Mouse (Mus musculus) neural tube, embryonic 15.5 days (tissue): ENCODE data around the gene Krt88. TPM values are rescaled to one million over a fixed set of nuclear protein-coding genes. Genes with fewer than 3 reads are reported as not detected.

Source experiments
- ATAC-seq: fragments of 200-750 bp; cut with Nextera tagmentation; 2 replicates; pipeline ENCODE4 v1.8.0; 2017; ENCODE audit warnings: mild to moderate bottlenecking, moderate TSS enrichment, moderate library complexity; ENCODE audit not compliant: low FRiP score
- H3K27ac ChIP-seq: fragments of 300-500 bp; sonication (generic); replicated peaks from 2 replicates; pipeline ENCODE4 v1.5.1; 2015; ENCODE audit warnings: mild to moderate bottlenecking, inconsistent platforms
- H3K27me3 ChIP-seq: fragments of 300-500 bp; sonication (generic); replicated peaks from 2 replicates; pipeline ENCODE4 v1.6.1; 2015; ENCODE audit warnings: inconsistent platforms
- H3K36me3 ChIP-seq: fragments of 300-500 bp; sonication (generic); 2 replicates; pipeline ENCODE4 v1.6.1; 2015; ENCODE audit warnings: inconsistent platforms
- H3K4me1 ChIP-seq: fragments of 300-500 bp; sonication (generic); 2 replicates; pipeline ENCODE4 v1.6.1; 2015; ENCODE audit warnings: inconsistent platforms
- H3K4me2 ChIP-seq: fragments of 300-500 bp; sonication (generic); 2 replicates; pipeline ENCODE4 v1.6.1; 2015; ENCODE audit warnings: inconsistent platforms, mild to moderate bottlenecking, moderate library complexity
- H3K4me3 ChIP-seq: fragments of 300-500 bp; sonication (generic); replicated peaks from 2 replicates; pipeline ENCODE4 v1.5.1; 2015; ENCODE audit warnings: mild to moderate bottlenecking, inconsistent platforms
- H3K9ac ChIP-seq: fragments of 300-500 bp; sonication (generic); replicated peaks from 2 replicates; pipeline ENCODE4 v1.6.1; 2015; ENCODE audit warnings: mild to moderate bottlenecking, inconsistent platforms
- H3K9me3 ChIP-seq: fragments of 300-500 bp; sonication (generic); replicated peaks from 2 replicates; pipeline ENCODE4 v1.6.1; 2016; ENCODE audit warnings: inconsistent platforms
- WGBS: fragments of 180-500 bp; shearing (Covaris S2); methylation state at CpG from one replicate; pipeline ENCODE4 v1.1.7; 2015; ENCODE audit warnings: mixed read lengths; 5-methylcytosine and 5-hydroxymethylcytosine counted together
- polyA plus RNA-seq: library from polyadenylated mRNA; unstranded; fragments of >200 nt; fragmentation: Nextera tagmentation; extraction: Ambion mirVana; gene quantifications from 2 replicates; pipeline ENCODE4 v1.2.1, GENCODE M21; 2015

The Krt88 gene
- polyA plus RNA-seq = not detected in 2 replicates

DNA sequence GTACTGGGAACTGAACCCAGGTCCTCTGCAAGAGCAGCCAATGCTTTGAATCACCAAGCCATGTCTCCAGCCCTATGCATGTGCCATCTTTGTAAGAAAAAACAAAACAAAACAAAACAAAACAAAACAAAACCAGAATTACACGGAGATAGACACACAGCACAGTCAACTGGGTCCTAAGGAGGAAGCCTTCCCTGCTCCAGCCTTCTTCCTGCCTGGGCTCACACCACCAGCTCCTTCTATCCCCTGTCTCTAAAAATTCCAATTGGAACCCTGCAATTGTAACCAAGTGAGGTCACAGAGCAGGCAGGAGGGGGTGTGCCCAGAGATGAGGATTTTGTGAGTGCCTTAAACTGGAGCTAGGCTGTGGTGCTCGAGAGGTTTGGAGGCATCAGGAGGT is at the start of gene Krt88:
Gene Krt88, plus strand, starts transcription at position 301 of the 400 bp plus-strand sequence.
- Histone ChIP-seq H3K36me3 (no peaks in the 10 kb centered on the region), H3K4me3 (no peak within 1 kb of the TSS), H3K4me1 (no peaks in the 10 kb centered on the region), H3K9ac (no peak within 1 kb of the TSS), H3K9me3 (no peaks in the 10 kb centered on the region), H3K27ac (no peak within 1 kb of the TSS), H3K27me3 (no peaks in the 10 kb centered on the region), H3K4me2 (no peak within 1 kb of the TSS)
- no peak for ATAC-seq
- WGBS = 65% methylated on average over 2 of the region's 2 CpGs

DNA sequence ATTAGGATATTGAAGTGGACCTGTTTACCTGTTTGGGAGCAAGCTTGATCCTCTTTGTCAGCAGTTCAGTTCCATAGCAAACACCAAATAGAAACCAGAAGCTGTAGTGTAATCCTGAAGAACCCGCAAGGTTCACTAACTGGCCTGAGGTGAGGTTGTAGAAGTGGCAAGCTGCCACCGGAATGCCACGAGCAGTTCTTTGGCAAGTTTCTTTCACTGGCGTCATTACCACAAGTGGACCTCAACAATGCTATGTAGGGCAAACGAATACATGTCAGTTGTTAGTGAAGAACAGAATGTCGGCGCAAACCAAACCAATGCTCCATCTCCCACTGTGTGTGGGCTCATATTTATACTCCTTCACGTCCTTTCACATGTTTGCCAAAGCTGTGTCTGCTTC is 49.3 kb upstream of the Krt88 start:
- H3K27me3 ChIP-seq = no peaks in the 10 kb centered on the region
- no peaks in the 10 kb centered on the region for H3K36me3 ChIP-seq
- 90% methylated on average over 8 of the region's 8 CpGs for WGBS
- no peak overlapping the region for H3K4me2 ChIP-seq
- H3K9me3 ChIP-seq = no peaks in the 10 kb centered on the region
- no peak overlapping the region for H3K27ac ChIP-seq
- H3K4me3 ChIP-seq = no peak overlapping the region
- no peak for ATAC-seq
- no peak overlapping the region for H3K9ac ChIP-seq
- H3K4me1 ChIP-seq = peaks cover 3% of the 10 kb centered on the region

DNA sequence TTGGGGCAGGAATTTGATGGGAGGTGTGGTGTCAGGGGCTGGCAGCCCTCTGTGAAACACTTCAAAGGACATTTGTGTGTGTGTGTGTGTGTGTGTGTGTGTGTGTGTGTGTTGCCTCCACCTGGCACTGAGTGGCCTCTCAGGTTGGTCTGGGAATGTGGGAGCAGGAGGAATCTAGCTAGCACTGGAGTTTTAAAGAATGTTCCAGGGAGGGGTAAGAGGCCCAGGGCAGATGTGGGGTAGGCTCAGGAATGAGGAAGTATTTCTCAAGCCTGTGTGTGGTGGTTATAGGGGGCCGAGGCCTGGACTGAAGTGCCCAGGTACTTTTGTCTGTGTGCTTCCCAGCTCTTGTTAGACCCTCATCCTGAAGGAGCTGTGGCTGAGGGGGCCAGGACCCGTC is 36.8 kb upstream of the Krt88 start, which contains the start of gene Krt7:
Gene Krt7, plus strand, starts transcription at position 269 of the 400 bp plus-strand sequence.
- no peak for ATAC-seq
- no peak within 1 kb of the TSS for H3K9ac ChIP-seq
- peaks cover 9% of the 10 kb centered on the region; the same call in 1 of the 2 replicates for H3K4me1 ChIP-seq
- peaks cover 28% of the 10 kb centered on the region for H3K27me3 ChIP-seq
- H3K9me3 ChIP-seq = no peaks in the 10 kb centered on the region
- H3K4me2 ChIP-seq = no peak within 1 kb of the TSS
- H3K4me3 ChIP-seq = no peak within 1 kb of the TSS
- no peaks in the 10 kb centered on the region for H3K36me3 ChIP-seq
- 50% methylated on average over 2 of the region's 2 CpGs for WGBS
- H3K27ac ChIP-seq = no peak within 1 kb of the TSS

- Histone ChIP-seq H3K27me3 (peaks cover 28% of the 10 kb centered on the region), H3K36me3 (no peaks in the 10 kb centered on the region), H3K4me2 (no peak overlapping the region), H3K4me3 (no peak overlapping the region), H3K27ac (no peak overlapping the region), H3K9me3 (no peaks in the 10 kb centered on the region), H3K9ac (no peak overlapping the region), H3K4me1 (peaks cover 9% of the 10 kb centered on the region; the same call in 1 of the 2 replicates)
- ATAC-seq = no peak
- whole genome bisulfite sequencing = 22% methylated on average over 31 of the region's 31 CpGs
Observed at GRCm38 (mm10) chr15:101412188-101412587, 35.4 kb upstream of the Krt88 start.

DNA sequence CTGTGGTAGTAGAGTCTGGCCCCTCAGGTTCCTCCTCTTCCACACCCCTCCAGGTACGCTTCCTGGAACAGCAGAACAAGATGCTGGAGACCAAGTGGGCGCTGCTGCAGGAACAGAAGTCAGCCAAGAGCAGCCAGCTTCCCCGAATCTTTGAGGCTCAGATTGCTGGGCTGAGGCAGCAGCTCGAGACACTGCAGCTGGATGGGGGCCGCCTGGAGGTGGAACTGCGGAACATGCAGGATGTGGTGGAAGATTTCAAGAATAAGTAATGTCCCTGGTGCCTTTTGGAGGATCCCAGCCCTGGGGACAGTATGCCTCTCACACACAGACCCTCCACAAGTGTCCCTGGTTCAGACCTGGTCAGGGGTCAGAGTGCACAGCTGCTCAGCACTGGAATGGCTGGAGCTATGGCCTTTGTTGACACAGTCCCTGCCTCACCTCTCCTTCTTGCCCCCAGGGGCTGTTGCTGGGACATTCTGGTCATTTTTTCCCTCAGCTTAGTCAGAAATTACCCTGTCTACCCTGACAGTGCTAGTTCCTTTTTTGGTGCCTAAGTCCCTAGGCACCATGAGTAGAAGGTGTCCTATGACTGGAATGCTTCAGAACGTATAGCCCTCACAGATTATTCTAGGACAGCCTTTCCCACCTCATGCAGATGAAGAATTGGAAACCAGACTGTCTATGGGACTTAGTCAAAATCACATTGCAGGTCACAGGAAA is 33.5 kb upstream of the Krt88 start:
- Histone ChIP-seq H3K4me3 (no peak overlapping the region), H3K27me3 (peaks cover 28% of the 10 kb centered on the region), H3K9ac (no peak overlapping the region), H3K27ac (no peak overlapping the region), H3K9me3 (no peaks in the 10 kb centered on the region), H3K36me3 (no peaks in the 10 kb centered on the region), H3K4me1 (peaks cover 9% of the 10 kb centered on the region; the same call in 1 of the 2 replicates), H3K4me2 (no peak overlapping the region)
- 62% methylated on average over 7 of the region's 7 CpGs for WGBS
- ATAC-seq = no peak

GRCm38 (mm10) chr15:101414807-101415565 is 32.6 kb upstream of the Krt88 start:
- H3K27me3 ChIP-seq = peaks cover 28% of the 10 kb centered on the region
- H3K27ac ChIP-seq = no peak overlapping the region
- 49% methylated on average over 11 of the region's 11 CpGs for WGBS
- no peak overlapping the region for H3K4me2 ChIP-seq
- H3K9ac ChIP-seq = no peak overlapping the region
- no peak overlapping the region for H3K4me3 ChIP-seq
- no peaks in the 10 kb centered on the region for H3K9me3 ChIP-seq
- peaks cover 9% of the 10 kb centered on the region; the same call in 1 of the 2 replicates for H3K4me1 ChIP-seq
- H3K36me3 ChIP-seq = no peaks in the 10 kb centered on the region
- no peak for ATAC-seq

- Histone ChIP-seq H3K4me2 (no peak overlapping the region), H3K9ac (no peak overlapping the region), H3K27ac (no peak overlapping the region), H3K27me3 (0 out of 2 replicates have a peak, but pooled peaks cover under 1% of the 10 kb centered on the region), H3K4me1 (peaks cover 9% of the 10 kb centered on the region; the same call in 1 of the 2 replicates), H3K4me3 (no peak overlapping the region), H3K9me3 (no peaks in the 10 kb centered on the region), H3K36me3 (no peaks in the 10 kb centered on the region)
- ATAC-seq = no peak
- WGBS = 76% methylated on average over 4 of the region's 4 CpGs
Observed at GRCm38 (mm10) chr15:101418950-101419349, 28.6 kb upstream of the Krt88 start.

DNA sequence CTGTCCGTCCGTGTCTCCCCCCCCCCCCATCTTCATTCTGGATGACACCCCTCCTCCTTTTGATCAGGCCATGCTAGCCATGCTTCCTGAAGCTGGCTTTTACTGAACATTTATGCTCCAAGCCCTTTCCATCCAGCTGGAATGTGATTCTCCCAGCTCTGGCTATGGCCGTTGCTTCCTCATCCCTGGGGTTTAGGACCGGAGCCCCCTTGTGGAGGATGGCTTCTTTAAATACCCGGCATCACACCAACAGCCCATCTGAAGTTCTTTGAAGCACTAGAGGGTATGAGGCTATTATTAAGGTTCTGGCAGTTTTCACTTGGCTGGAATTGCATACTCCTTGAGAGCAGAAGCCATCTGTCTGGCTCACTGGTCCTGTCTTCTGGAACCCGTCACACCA is 26.6 kb upstream of the Krt88 start:
- Histone ChIP-seq H3K27me3 (no peaks in the 10 kb centered on the region), H3K36me3 (no peaks in the 10 kb centered on the region), H3K4me2 (no peak overlapping the region), H3K4me1 (no peaks in the 10 kb centered on the region), H3K27ac (no peak overlapping the region), H3K9ac (no peak overlapping the region), H3K4me3 (no peak overlapping the region), H3K9me3 (no peaks in the 10 kb centered on the region)
- 55% methylated on average over 6 of the region's 6 CpGs for WGBS
- no peak for ATAC-seq

DNA sequence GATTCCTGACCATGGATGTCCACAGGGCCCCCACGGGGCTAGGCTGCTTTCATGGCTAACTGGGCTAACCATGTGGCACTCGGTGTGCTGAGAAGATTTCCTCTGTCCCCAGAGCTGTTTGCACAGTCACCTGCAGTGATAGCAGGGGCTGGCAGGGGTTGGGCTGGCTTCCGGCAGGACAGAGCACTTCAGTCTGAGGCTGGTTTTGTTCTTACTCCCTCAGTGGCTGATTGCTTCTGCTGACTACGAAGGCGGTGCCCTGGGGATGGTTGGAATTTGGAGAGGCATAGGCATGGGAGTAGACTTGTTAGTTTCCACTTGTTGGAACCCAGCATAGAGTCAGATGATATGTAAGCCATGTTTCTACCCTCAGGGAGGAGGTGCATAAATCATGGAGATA is 22.6 kb upstream of the Krt88 start:
- no peak for ATAC-seq
- Histone ChIP-seq H3K9me3 (no peaks in the 10 kb centered on the region), H3K27me3 (no peaks in the 10 kb centered on the region), H3K4me2 (no peak overlapping the region), H3K4me1 (no peaks in the 10 kb centered on the region), H3K36me3 (no peaks in the 10 kb centered on the region), H3K9ac (no peak overlapping the region), H3K27ac (no peak overlapping the region), H3K4me3 (no peak overlapping the region)
- 21% methylated on average over 5 of the region's 5 CpGs for whole genome bisulfite sequencing

DNA sequence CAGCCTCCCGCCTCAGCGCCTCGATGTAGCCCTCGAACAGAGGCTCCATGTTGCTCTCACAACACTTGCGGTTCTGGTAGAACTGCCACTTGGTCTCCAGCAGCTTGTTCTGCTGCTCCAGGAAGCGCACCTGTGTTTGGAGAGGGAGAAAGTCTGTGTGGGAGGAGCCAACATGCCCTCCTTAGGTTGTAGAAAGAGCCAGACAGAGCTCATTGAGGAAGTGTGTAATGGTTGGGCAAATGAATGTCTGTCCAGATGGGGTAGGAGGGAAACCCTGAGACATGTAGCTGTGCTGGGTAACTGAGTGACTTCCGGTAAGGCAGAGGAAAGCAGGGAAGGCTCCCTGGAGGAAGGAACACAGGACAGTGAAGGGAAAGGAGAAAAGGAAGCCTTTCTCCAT is 10.9 kb upstream of the Krt88 start:
- 92% methylated on average over 7 of the region's 7 CpGs for WGBS
- no peak overlapping the region for H3K27ac ChIP-seq
- no peak overlapping the region for H3K4me3 ChIP-seq
- no peaks in the 10 kb centered on the region for H3K9me3 ChIP-seq
- no peak for ATAC-seq
- H3K27me3 ChIP-seq = peaks cover 34% of the 10 kb centered on the region
- H3K4me1 ChIP-seq = peaks cover 9% of the 10 kb centered on the region
- no peak overlapping the region for H3K4me2 ChIP-seq
- no peak overlapping the region for H3K9ac ChIP-seq
- no peaks in the 10 kb centered on the region for H3K36me3 ChIP-seq

DNA sequence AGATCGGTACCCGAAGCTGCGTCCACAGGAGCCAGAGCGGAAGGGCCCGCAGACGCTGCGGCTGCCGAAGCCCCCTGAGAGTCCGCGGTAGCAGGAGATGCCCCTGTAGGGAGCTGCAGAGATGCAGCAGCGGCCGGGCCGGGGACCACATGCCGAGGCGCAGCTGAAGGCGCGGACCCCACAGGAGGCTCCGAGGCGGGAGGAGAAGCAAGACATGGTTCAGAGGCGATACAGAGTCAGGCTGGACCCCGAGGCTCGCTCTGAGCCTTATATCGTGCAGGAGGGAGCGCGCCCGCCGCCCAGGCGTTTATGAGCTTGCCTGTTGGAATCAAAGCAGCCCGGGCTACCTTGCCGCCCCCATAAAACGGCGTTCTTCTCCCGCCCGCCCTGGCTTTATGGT is 9.0 kb upstream of the Krt88 start, which contains the start of gene Krt87:
Gene Krt87, minus strand, starts transcription at position 250 of the 400 bp plus-strand sequence.
- Histone ChIP-seq H3K4me3 (peak within 1 kb of the TSS; percentile 43), H3K27ac (no peak within 1 kb of the TSS), H3K36me3 (no peaks in the 10 kb centered on the region), H3K4me1 (peaks cover 9% of the 10 kb centered on the region), H3K4me2 (peak within 1 kb of the TSS; percentile 85), H3K9ac (peak within 1 kb of the TSS; percentile 45), H3K9me3 (no peaks in the 10 kb centered on the region), H3K27me3 (peaks cover 34% of the 10 kb centered on the region)
- 2% methylated on average over 34 of the region's 34 CpGs for WGBS
- ATAC-seq = no peak

GRCm38 (mm10) chr15:101440837-101441236 is 6.7 kb upstream of the Krt88 start:
- ATAC-seq = no peak

More at GRCm38 (mm10) chr15:101440837-101441236, 6.7 kb upstream of the Krt88 start:
- Histone ChIP-seq H3K9ac (no peak overlapping the region), H3K4me2 (no peak overlapping the region), H3K27me3 (peaks cover 34% of the 10 kb centered on the region), H3K36me3 (no peaks in the 10 kb centered on the region), H3K4me1 (peaks cover 9% of the 10 kb centered on the region), H3K27ac (no peak overlapping the region), H3K4me3 (no peak overlapping the region), H3K9me3 (no peaks in the 10 kb centered on the region)
- WGBS = 84% methylated on average over 4 of the region's 4 CpGs
